Mouse (Mus musculus): ENCODE results near the gene Asap2. TPM values are rescaled to one million over a fixed set of nuclear protein-coding genes. Genes with fewer than 3 reads are reported as not detected.
A peak's percentile ranks its signal among the peaks of the same experiment; 100 is the strongest.
"Not testable (repeated sequence)": the region's sequence is repeated elsewhere in the genome, so short reads cannot be mapped to it uniquely, and the experiment has no call there.

Gene Asap2
- total and polyA plus RNA-seq, 2 experiments from 2014 or later: 14.9 to 27.8 TPM

- peak overlapping the region; percentile 63 for H3K4me3 ChIP-seq (ENCODE audit: low read depth, low read length)
- peak overlapping the region; percentile 78 for H3K9ac ChIP-seq
- H3K4me2 ChIP-seq (ENCODE audit: low read depth): peak overlapping the region; percentile 70
- H3K27me3 ChIP-seq (ENCODE audit: insufficient read depth, low read length); H3K9me3 ChIP-seq (ENCODE audit: low read length); H3K36me3 ChIP-seq (ENCODE audit: insufficient read depth); H3K4me1 ChIP-seq (ENCODE audit: insufficient read depth): not testable (repeated sequence)
- peak; percentile 78 for TF ChIP-seq CTCF (IDR thresholded peaks at IDR 0.05; ENCODE audit: low read depth)
- DNase-seq (peak; percentile 29), ATAC-seq (peak; percentile 75)
- 8% methylated on average over 8 of the region's 8 CpGs for WGBS
- H3K27ac ChIP-seq (ENCODE audit: low read depth, low read length): peak overlapping the region; percentile 79
Measured at GRCm38 (mm10) chr12:21111116-21111475, 120.8 kb downstream of the Asap2 start.

GRCm38 (mm10) chr12:21111476-21112452, 121.5 kb downstream of the Asap2 start:
- H3K4me1 ChIP-seq (ENCODE audit: insufficient read depth): no peaks in the 10 kb centered on the region
- no peak for TF ChIP-seq CTCF (IDR thresholded peaks at IDR 0.05; ENCODE audit: low read depth)
- whole genome bisulfite sequencing: 2% methylated on average over 113 of the region's 118 CpGs
- H3K4me3 ChIP-seq (ENCODE audit: low read depth, low read length): peak overlapping the region; percentile 63
- H3K27me3 ChIP-seq (ENCODE audit: insufficient read depth, low read length): no peaks in the 10 kb centered on the region
- H3K4me2 ChIP-seq (ENCODE audit: low read depth): peak overlapping the region; percentile 70
- H3K36me3 ChIP-seq (ENCODE audit: insufficient read depth): no peaks in the 10 kb centered on the region
- peak overlapping the region; percentile 79 for H3K27ac ChIP-seq (ENCODE audit: low read depth, low read length)
- ATAC-seq (peak; percentile 95), DNase-seq (peak; percentile 90)
- H3K9me3 ChIP-seq (ENCODE audit: low read length): no peaks in the 10 kb centered on the region
- H3K9ac ChIP-seq: peak overlapping the region; percentile 78

GRCm38 (mm10) chr12:21112453-21112857, 122.2 kb downstream of the Asap2 start:
- peak overlapping the region; percentile 78 for H3K9ac ChIP-seq

GRCm38 (mm10) chr12:21119446-21119845, 129.2 kb downstream of the Asap2 start:
- Histone ChIP-seq H3K27me3 (ENCODE audit: insufficient read depth, low read length) (no peaks in the 10 kb centered on the region), H3K4me3 (ENCODE audit: low read depth, low read length) (no peak overlapping the region), H3K9ac (no peak overlapping the region), H3K36me3 (ENCODE audit: insufficient read depth) (no peaks in the 10 kb centered on the region), H3K27ac (ENCODE audit: low read depth, low read length) (no peak overlapping the region), H3K4me1 (ENCODE audit: insufficient read depth) (no peaks in the 10 kb centered on the region), H3K9me3 (ENCODE audit: low read length) (no peaks in the 10 kb centered on the region), H3K4me2 (ENCODE audit: low read depth) (no peak overlapping the region)
- no peak for ATAC-seq
- DNase-seq: no peak
- no peak for TF ChIP-seq CTCF (IDR thresholded peaks at IDR 0.05; ENCODE audit: low read depth)
- WGBS: 70% methylated on average over 3 of the region's 3 CpGs

More at GRCm38 (mm10) chr12:21112453-21112857, 122.2 kb downstream of the Asap2 start:
- no peaks in the 10 kb centered on the region for H3K36me3 ChIP-seq (ENCODE audit: insufficient read depth)
- H3K4me3 ChIP-seq (ENCODE audit: low read depth, low read length): peak overlapping the region; percentile 63
- H3K27ac ChIP-seq (ENCODE audit: low read depth, low read length): peak overlapping the region; percentile 79
- no peaks in the 10 kb centered on the region for H3K9me3 ChIP-seq (ENCODE audit: low read length)
- peak; percentile 72 for ATAC-seq
- H3K4me2 ChIP-seq (ENCODE audit: low read depth): peak overlapping the region; percentile 70
- WGBS: 0% methylated on average over 17 of the region's 17 CpGs
- peak; percentile 82 for TF ChIP-seq CTCF (IDR thresholded peaks at IDR 0.05; ENCODE audit: low read depth)
- H3K27me3 ChIP-seq (ENCODE audit: insufficient read depth, low read length): no peaks in the 10 kb centered on the region
- no peaks in the 10 kb centered on the region for H3K4me1 ChIP-seq (ENCODE audit: insufficient read depth)
- DNase-seq: peak; percentile 87

- Histone ChIP-seq H3K36me3 (ENCODE audit: insufficient read depth) (no peaks in the 10 kb centered on the region), H3K4me1 (ENCODE audit: insufficient read depth) (no peaks in the 10 kb centered on the region), H3K27ac (ENCODE audit: low read depth, low read length) (no peak overlapping the region), H3K9me3 (ENCODE audit: low read length) (no peaks in the 10 kb centered on the region), H3K4me2 (ENCODE audit: low read depth) (no peak overlapping the region), H3K9ac (no peak overlapping the region), H3K4me3 (ENCODE audit: low read depth, low read length) (no peak overlapping the region), H3K27me3 (ENCODE audit: insufficient read depth, low read length) (no peaks in the 10 kb centered on the region)
- no peak for DNase-seq
- 78% methylated on average over 3 of the region's 3 CpGs for WGBS
- TF ChIP-seq CTCF (IDR thresholded peaks at IDR 0.05; ENCODE audit: low read depth): no peak
- no peak for ATAC-seq
Measured at GRCm38 (mm10) chr12:21122818-21123217, 132.6 kb downstream of the Asap2 start.

- Histone ChIP-seq H3K4me3 (ENCODE audit: low read depth, low read length) (no peak overlapping the region), H3K36me3 (ENCODE audit: insufficient read depth) (no peaks in the 10 kb centered on the region), H3K9ac (no peak overlapping the region), H3K27ac (ENCODE audit: low read depth, low read length) (no peak overlapping the region), H3K27me3 (ENCODE audit: insufficient read depth, low read length) (no peaks in the 10 kb centered on the region), H3K4me1 (ENCODE audit: insufficient read depth) (no peaks in the 10 kb centered on the region), H3K9me3 (ENCODE audit: low read length) (no peaks in the 10 kb centered on the region), H3K4me2 (ENCODE audit: low read depth) (no peak overlapping the region)
- ATAC-seq (no peak), DNase-seq (no peak)
- no peak for TF ChIP-seq CTCF (IDR thresholded peaks at IDR 0.05; ENCODE audit: low read depth)
- 95% methylated on average over 5 of the region's 5 CpGs for WGBS
Measured at GRCm38 (mm10) chr12:21123647-21124046, 133.4 kb downstream of the Asap2 start.
